Mouse (Mus musculus): ENCODE results near the gene Mmel1.

Mmel1 gene

GRCm38 (mm10) chr4:154864271-154864771, 5.1 kb upstream of the Mmel1 start:
- peak; percentile 48 for DNase-seq (ENCODE audit: low read depth, low spot score)

GRCm38 (mm10) chr4:154864961-154865760, 4.2 kb upstream of the Mmel1 start:
- no peak for DNase-seq (ENCODE audit: low read depth, low spot score)

GRCm38 (mm10) chr4:154866391-154866790, 3.0 kb upstream of the Mmel1 start:
- no peak for DNase-seq (ENCODE audit: low read depth, low spot score)

- DNase-seq (ENCODE audit: low read depth, low spot score): no peak
These were observed 2.1 kb upstream of the Mmel1 start for GRCm38 (mm10) chr4:154867257-154867656.

- no peak for DNase-seq (ENCODE audit: low read depth, low spot score)
These were observed 1.3 kb downstream of the Mmel1 start for GRCm38 (mm10) chr4:154870721-154871120.

GRCm38 (mm10) chr4:154871757-154872251, 2.4 kb downstream of the Mmel1 start:
- peak; percentile 76 for DNase-seq (ENCODE audit: low read depth, low spot score)

- no peak for DNase-seq (ENCODE audit: low read depth, low spot score)
These were observed 3.8 kb downstream of the Mmel1 start for GRCm38 (mm10) chr4:154873186-154873585.

- peak; percentile 71 for DNase-seq (ENCODE audit: low read depth, low spot score)
These were observed 8.6 kb downstream of the Mmel1 start for GRCm38 (mm10) chr4:154877864-154878548.

GRCm38 (mm10) chr4:154880730-154881129, 11.3 kb downstream of the Mmel1 start:
- DNase-seq (ENCODE audit: low read depth, low spot score): no peak

- no peak for DNase-seq (ENCODE audit: low read depth, low spot score)
These were observed 12.8 kb downstream of the Mmel1 start for GRCm38 (mm10) chr4:154882014-154882659.

- no peak for DNase-seq (ENCODE audit: low read depth, low spot score)
These were observed 16.0 kb downstream of the Mmel1 start for GRCm38 (mm10) chr4:154885416-154885815.

GRCm38 (mm10) chr4:154886876-154887592, 17.6 kb downstream of the Mmel1 start:
- DNase-seq (ENCODE audit: low read depth, low spot score): no peak

GRCm38 (mm10) chr4:154887593-154888250, 18.3 kb downstream of the Mmel1 start:
- no peak for DNase-seq (ENCODE audit: low read depth, low spot score)

- no peak for DNase-seq (ENCODE audit: low read depth, low spot score)
These were observed 21.5 kb downstream of the Mmel1 start for GRCm38 (mm10) chr4:154890887-154891286.

- DNase-seq (ENCODE audit: low read depth, low spot score): no peak
These were observed 26.2 kb downstream of the Mmel1 start for GRCm38 (mm10) chr4:154895549-154895948.

GRCm38 (mm10) chr4:154897676-154898465, 28.5 kb downstream of the Mmel1 start:
- DNase-seq (ENCODE audit: low read depth, low spot score): no peak

- DNase-seq (ENCODE audit: low read depth, low spot score): peak; percentile 70
These were observed 29.4 kb downstream of the Mmel1 start, which contains the start of gene Fam213b for GRCm38 (mm10) chr4:154898506-154899446. Fam213b (minus strand) TSS chr4:154899135.

GRCm38 (mm10) chr4:154902371-154902770, 33.0 kb downstream of the Mmel1 start:
- DNase-seq (ENCODE audit: low read depth, low spot score): no peak
